Mouse (Mus musculus) cerebellum, adult 2 months (tissue): ENCODE data around the gene Pbx2. TPM values are rescaled to one million over a fixed set of nuclear protein-coding genes. Genes with fewer than 3 reads are reported as not detected.
A peak's percentile ranks its signal among the peaks of the same experiment; 100 is the strongest.

Source experiments
- DNase-seq, 2 experiments: peaks; one replicate each; pipeline ENCODE4 v3.0.0; 2021
- H3K27ac ChIP-seq: fragments of 200-500 bp; 2 replicates; pipeline ENCODE4 v1.5.1; 2012; ENCODE audit warnings: low read length, control low read depth, inconsistent platforms; ENCODE audit not compliant: insufficient read depth
- H3K27me3 ChIP-seq: fragments of 200-500 bp; 2 replicates; pipeline ENCODE4 v1.6.1; 2012; ENCODE audit warnings: inconsistent platforms, mild to moderate bottlenecking, low read length, moderate library complexity; ENCODE audit not compliant: control insufficient read depth, insufficient read depth
- H3K4me1 ChIP-seq: fragments of 200-500 bp; 2 replicates; pipeline ENCODE4 v1.6.1; 2011; ENCODE audit warnings: low read length; ENCODE audit not compliant: control insufficient read depth, insufficient read depth
- H3K4me3 ChIP-seq: fragments of 200-500 bp; replicated peaks from 2 replicates; pipeline ENCODE3; 2011; ENCODE audit warnings: mild to moderate bottlenecking, low read depth, low read length, control low read depth; ENCODE audit not compliant: insufficient read depth
- CTCF ChIP-seq: fragments of 200-500 bp; IDR thresholded peaks from 2 replicates; pipeline ENCODE4 v1.5.1; 2011; ENCODE audit warnings: low read depth, mild to moderate bottlenecking, control low read depth, low read length, moderate library complexity, borderline replicate concordance; ENCODE audit not compliant: insufficient read depth
- POLR2A ChIP-seq: fragments of 200-500 bp; IDR thresholded peaks from 2 replicates; pipeline ENCODE4 v1.6.1; 2011; ENCODE audit warnings: low read length, control low read depth, borderline replicate concordance; ENCODE audit not compliant: insufficient read depth
- WGBS: fragments of 180-500 bp; shearing (Covaris S2); methylation state at CpG from one replicate; pipeline ENCODE4 v1.1.7; 2018; 5-methylcytosine and 5-hydroxymethylcytosine counted together
- polyA plus RNA-seq: library from polyadenylated mRNA; depleted of rRNA; stranded (reverse); fragments of >200 nt; gene quantifications from 2 replicates; pipeline ENCODE4 v1.2.3, GENCODE M21; 2012

Gene Pbx2
- polyA plus RNA-seq, 1 experiment: 69.5 TPM

DNA sequence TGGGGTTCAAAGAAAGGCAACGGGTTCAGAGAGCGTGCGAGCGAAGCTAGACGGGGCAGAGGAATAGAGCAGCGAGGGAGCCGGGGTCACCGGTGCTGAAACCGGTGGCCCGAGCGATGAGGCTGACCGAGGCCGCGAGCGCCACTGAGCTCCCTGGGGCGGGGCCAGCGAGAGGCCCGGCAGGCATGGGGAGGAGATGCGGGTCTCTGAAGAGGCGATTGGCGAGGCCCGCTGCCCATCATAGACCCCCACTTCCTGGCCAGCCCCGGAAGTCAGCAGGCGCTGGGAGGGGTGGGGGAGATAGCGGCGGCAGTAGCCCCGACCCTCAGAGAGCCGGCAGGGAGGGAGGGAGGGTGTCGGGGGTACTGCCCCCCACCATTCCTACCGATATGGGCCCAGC lies 14.5 kb downstream of the Pbx2 start:
- Histone ChIP-seq H3K4me1 (peaks cover 13% of the 10 kb centered on the region), H3K27ac (peak overlapping the region; percentile 96), H3K4me3 (peak overlapping the region; percentile 82), H3K27me3 (no peaks in the 10 kb centered on the region)
- 3% methylated on average over 30 of the region's 30 CpGs for WGBS
- peak; percentile 97 for DNase-seq
- peak; percentile 85 for TF ChIP-seq POLR2A
- no peak for TF ChIP-seq CTCF

- 11% methylated on average over 32 of the region's 32 CpGs for WGBS
- peak in 1 of 2 experiments; percentile 56 for DNase-seq
- peaks cover 21% of the 10 kb centered on the region for H3K4me1 ChIP-seq
- H3K4me3 ChIP-seq: peak overlapping the region; percentile 82
- TF ChIP-seq POLR2A (no peak), CTCF (no peak)
- H3K27ac ChIP-seq: no peak overlapping the region
- H3K27me3 ChIP-seq: no peaks in the 10 kb centered on the region
These were observed 15.3 kb downstream of the Pbx2 start for GRCm38 (mm10) chr17:34606186-34607039.

DNA sequence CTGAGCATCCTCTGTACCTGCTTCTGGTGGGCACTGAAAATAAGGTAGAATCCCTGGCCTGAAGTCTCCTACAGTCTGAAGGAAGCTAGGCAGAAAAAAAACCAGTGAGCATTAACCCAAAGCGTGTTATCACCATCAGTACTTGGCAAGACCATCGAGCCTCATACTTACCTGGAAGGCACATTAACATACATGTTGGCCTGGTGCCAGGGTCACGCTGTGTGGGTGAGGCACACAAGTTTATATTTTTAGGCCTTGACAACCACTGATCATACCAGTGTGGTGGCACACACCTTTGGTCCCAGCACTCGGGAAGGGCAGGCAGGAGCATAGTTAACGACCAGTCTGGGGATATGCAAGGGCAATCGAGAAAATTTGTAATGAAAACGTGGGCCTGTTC lies 16.9 kb downstream of the Pbx2 start:
- H3K27me3 ChIP-seq: no peaks in the 10 kb centered on the region
- no peak for TF ChIP-seq POLR2A
- no peak for TF ChIP-seq CTCF
- 22% methylated on average over 7 of the region's 7 CpGs for WGBS

GRCm38 (mm10) chr17:34611050-34611449 lies 20.0 kb downstream of the Pbx2 start:
- Histone ChIP-seq H3K27ac (peak overlapping the region; percentile 23; the same call in 1 of the 2 replicates), H3K4me3 (no peak overlapping the region), H3K27me3 (no peaks in the 10 kb centered on the region), H3K4me1 (peaks cover 23% of the 10 kb centered on the region)
- no peak for TF ChIP-seq POLR2A
- no peak for TF ChIP-seq CTCF
- WGBS: 14% methylated on average over 8 of the region's 8 CpGs
- DNase-seq: no peak

More for the DNA sequence above, 16.9 kb downstream of the Pbx2 start:
- Histone ChIP-seq H3K27ac (no peak overlapping the region), H3K4me1 (peaks cover 23% of the 10 kb centered on the region), H3K4me3 (no peak overlapping the region)
- DNase-seq: no peak

DNA sequence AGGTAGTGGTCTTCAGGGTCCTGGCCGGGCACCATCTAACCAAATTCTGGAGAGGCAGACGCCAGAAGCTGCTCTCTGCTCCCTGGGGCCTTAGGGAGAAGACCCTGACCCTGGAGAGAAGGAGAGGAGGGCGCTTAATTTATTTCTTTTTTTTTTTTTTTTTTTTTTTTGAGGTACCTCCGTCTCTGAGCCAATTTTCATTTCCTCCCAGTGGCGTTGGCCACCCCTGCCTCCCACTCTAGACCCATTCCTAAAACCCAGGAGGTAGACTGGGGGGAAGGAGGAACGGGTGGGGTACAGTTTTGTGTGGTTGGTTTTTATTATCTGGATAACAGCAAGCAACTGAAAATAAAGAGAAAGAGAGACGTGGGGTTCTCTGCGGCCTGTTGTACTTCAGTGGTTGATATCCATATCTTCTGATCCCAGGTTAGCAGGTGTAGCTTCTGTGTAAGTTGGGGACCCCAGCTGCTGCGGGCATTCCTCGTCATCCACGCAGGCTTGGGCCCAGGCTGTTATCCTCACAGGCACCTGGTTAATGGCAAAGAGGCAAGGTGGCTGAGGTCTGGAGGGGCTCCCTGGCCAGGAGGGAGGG lies 22.1 kb downstream of the Pbx2 start:
- 84% methylated on average over 11 of the region's 11 CpGs for WGBS
- TF ChIP-seq POLR2A (no peak), CTCF (no peak)
- Histone ChIP-seq H3K27me3 (no peaks in the 10 kb centered on the region), H3K27ac (no peak overlapping the region), H3K4me1 (peaks cover 15% of the 10 kb centered on the region), H3K4me3 (no peak overlapping the region)
- DNase-seq: no peak

DNA sequence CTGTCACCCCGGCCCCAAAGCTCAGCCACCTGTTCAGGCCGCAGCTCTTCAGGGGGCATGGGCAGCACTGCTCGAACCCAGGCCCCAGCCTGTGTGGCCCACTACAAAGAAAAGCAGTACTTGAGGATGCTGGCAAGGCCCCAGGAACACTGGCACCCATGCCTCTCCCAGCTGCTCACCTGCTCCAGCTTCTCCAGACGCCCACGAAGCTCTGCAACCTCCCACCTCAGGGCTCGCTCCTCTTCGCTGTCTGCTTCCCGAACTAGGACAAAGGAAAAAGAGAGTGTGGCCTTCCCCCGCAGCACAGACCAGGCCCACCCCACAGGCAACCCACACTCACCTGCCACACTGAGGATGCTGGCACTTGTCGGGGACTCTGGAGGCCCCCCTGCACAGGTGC lies 22.8 kb downstream of the Pbx2 start:
- no peak for DNase-seq
- WGBS: 70% methylated on average over 10 of the region's 10 CpGs
- Histone ChIP-seq H3K4me3 (no peak overlapping the region), H3K4me1 (peaks cover 15% of the 10 kb centered on the region), H3K27me3 (no peaks in the 10 kb centered on the region), H3K27ac (no peak overlapping the region)
- TF ChIP-seq POLR2A: no peak
- no peak for TF ChIP-seq CTCF

DNA sequence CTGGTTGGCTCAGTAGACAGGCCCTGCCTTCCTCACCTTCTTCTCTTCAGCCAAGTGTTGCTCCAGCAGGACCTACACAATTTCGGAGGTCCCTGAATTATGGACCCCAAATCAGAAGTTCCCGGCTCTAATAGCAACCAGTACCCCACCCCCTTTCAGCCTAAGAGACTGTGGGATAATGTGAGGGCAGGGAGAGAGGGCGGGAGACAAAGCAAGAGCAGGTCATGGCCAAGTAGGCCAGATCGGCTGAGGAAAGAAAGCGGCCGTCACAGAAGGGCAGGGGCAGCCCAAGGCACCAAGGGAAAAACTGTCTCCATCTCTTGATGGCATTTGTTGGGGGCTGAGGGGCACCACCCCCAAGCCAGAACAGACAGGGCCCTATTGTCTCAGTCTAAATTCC lies 24.8 kb downstream of the Pbx2 start, which contains the start of gene Egfl8:
Gene Egfl8 (minus strand): TSS at position 101 of the 400 bp plus-strand sequence.
- Histone ChIP-seq H3K27me3 (no peaks in the 10 kb centered on the region), H3K27ac (no peak within 1 kb of the TSS), H3K4me3 (no peak within 1 kb of the TSS), H3K4me1 (peaks cover 8% of the 10 kb centered on the region)
- DNase-seq: no peak
- TF ChIP-seq POLR2A (no peak), CTCF (no peak)
- WGBS: 57% methylated on average over 6 of the region's 6 CpGs
